Mouse (Mus musculus) frontal cortex, postnatal 36 days (tissue): Measurements from ENCODE around the gene Dera.

Experiments used
- DNase-seq, 2 experiments: peaks; one replicate each; pipeline ENCODE4 v3.0.0; 2022; ENCODE audit warnings: low spot score in 2 of 2

Gene Dera

DNA sequence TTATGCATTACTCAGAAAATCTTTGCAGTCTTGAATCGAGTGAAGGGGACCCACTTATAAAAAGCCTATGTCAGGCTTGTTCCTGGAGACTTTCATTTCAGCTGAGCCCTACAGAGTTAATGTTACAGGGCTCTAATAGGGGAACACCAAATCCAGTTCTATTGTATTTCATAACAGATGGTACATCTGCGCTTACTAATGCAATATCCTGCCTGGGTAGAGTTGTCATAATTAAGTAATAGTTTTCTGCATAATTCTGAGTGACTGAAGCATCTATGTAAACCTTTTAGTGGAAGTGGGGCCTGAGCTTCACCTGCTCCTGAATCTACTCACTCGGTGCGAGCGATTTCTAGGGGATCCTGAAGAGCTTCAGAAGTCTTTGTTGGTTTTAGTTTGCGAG, 131.3 kb downstream of the Dera start:
- no peak for DNase-seq

- DNase-seq, result no peak
Observed at GRCm38 (mm10) chr6:137886210-137886979, 132.0 kb downstream of the Dera start.

- no peak for DNase-seq
Observed at GRCm38 (mm10) chr6:137887258-137887657, 132.9 kb downstream of the Dera start.

- DNase-seq, result no peak
Observed at GRCm38 (mm10) chr6:137897671-137898070, 143.3 kb downstream of the Dera start.

GRCm38 (mm10) chr6:137901255-137901654, 146.9 kb downstream of the Dera start:
- no peak for DNase-seq
